Mouse (Mus musculus) ovary, postnatal 14 days (tissue): ENCODE results near the gene Olfr191.
"Not testable (repeated sequence)": the region's sequence is repeated elsewhere in the genome, so short reads cannot be mapped to it uniquely, and the experiment has no call there.

Experiments
- DNase-seq: peaks from one replicate; pipeline ENCODE4 v3.0.0; 2022; ENCODE audit warnings: low spot score

The Olfr191 gene

GRCm38 (mm10) chr16:59089722-59090121, at the start of gene Olfr191:
TSS of gene Olfr191 (minus strand) at chr16:59089822.
- not testable (repeated sequence) for DNase-seq

- DNase-seq, result no peak
Observed at GRCm38 (mm10) chr16:59130740-59131139, 41.1 kb upstream of the Olfr191 start.

GRCm38 (mm10) chr16:59120969-59121368, 31.3 kb upstream of the Olfr191 start, which contains the start of gene Olfr194:
TSS of gene Olfr194 (minus strand) at chr16:59121069.
- no peak for DNase-seq

- DNase-seq, result no peak
Observed at GRCm38 (mm10) chr16:59111781-59112180, 22.2 kb upstream of the Olfr191 start, which contains the start of gene Olfr193. TSS of gene Olfr193 (minus strand) at chr16:59111881.

- not testable (repeated sequence) for DNase-seq
Observed at GRCm38 (mm10) chr16:59108522-59108921, 18.9 kb upstream of the Olfr191 start.

- DNase-seq, result no peak
Observed at GRCm38 (mm10) chr16:59105312-59105711, 15.7 kb upstream of the Olfr191 start.

- not testable (repeated sequence) for DNase-seq
Observed at GRCm38 (mm10) chr16:59081113-59081512, 8.5 kb downstream of the Olfr191 start.

GRCm38 (mm10) chr16:59077905-59078304, 11.7 kb downstream of the Olfr191 start, which contains the start of gene Olfr190:
TSS of gene Olfr190 (minus strand) at chr16:59078005.
- no peak for DNase-seq

GRCm38 (mm10) chr16:59073520-59073919, 16.1 kb downstream of the Olfr191 start:
- DNase-seq, result no peak

GRCm38 (mm10) chr16:59071755-59072154, 17.9 kb downstream of the Olfr191 start:
- no peak for DNase-seq

GRCm38 (mm10) chr16:59062411-59062810, 27.2 kb downstream of the Olfr191 start:
- DNase-seq, result not testable (repeated sequence)

- DNase-seq, result not testable (repeated sequence)
Observed at GRCm38 (mm10) chr16:59049286-59049685, 40.3 kb downstream of the Olfr191 start.

GRCm38 (mm10) chr16:59048860-59049259, 40.8 kb downstream of the Olfr191 start:
- DNase-seq, result no peak

GRCm38 (mm10) chr16:59047579-59047978, 42.0 kb downstream of the Olfr191 start:
- DNase-seq, result no peak

GRCm38 (mm10) chr16:59045835-59046234, 43.8 kb downstream of the Olfr191 start:
- DNase-seq, result no peak

GRCm38 (mm10) chr16:59039710-59040109, 49.9 kb downstream of the Olfr191 start, which contains the start of gene Olfr187:
TSS of gene Olfr187 (minus strand) at chr16:59039767.
- DNase-seq, result no peak
